Mouse (Mus musculus) central nervous system, embryonic 14 days (tissue): ENCODE measurements around the gene Usp17lc. TPM values are rescaled to one million over a fixed set of nuclear protein-coding genes. Genes with fewer than 3 reads are reported as not detected.

Source experiments
- polyA plus RNA-seq: library from polyadenylated mRNA; depleted of rRNA; stranded (reverse); fragments of >200 nt; gene quantifications from 2 replicates; pipeline ENCODE4 v1.2.3, GENCODE M21; 2012; rRNA removed

The Usp17lc gene
- polyA plus RNA-seq = not detected in 2 replicates

DNA sequence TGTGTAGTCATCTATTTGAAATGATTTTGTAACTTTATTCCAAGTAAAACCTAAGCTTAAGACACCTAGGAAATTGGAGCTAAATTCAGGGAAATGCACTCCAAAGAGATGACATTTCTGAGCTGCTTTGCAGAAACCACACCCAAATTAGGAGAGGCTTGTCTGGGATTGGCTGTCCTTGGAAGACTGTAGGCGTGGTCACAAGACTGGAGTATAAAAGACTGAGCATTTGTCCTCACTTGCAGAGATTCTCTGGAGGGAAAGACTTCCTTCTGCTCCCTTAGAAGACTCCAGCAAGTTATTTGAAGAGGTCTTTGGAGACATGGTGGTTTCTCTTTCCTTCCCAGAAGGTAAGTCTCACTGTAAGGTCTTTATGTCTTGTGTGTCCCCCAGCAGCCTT lies at the start of gene Usp17lc:
Usp17lc (plus strand) TSS at position 301 of the 400 bp plus-strand sequence.

DNA sequence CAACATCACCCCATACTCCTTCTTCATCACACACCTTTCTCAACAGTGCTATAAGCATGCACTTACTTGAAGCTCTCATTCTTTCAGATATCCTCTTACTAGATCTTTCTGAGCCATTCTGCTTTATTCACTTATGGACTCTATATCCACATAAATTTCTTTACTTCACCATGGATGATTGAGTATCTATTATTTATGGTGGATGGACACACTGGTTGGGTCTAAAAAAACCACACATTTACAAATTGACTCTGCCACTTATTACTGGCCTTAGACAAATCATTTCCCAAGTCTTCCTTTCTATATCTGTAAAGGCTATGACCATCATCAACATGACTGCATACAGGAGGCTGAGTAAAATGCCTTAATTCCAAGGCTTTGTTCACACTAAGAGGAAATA lies 28.8 kb upstream of the Usp17lc start, which contains the start of gene Olfr603:
Olfr603 (minus strand) TSS at position 101 of the 400 bp plus-strand sequence.

DNA sequence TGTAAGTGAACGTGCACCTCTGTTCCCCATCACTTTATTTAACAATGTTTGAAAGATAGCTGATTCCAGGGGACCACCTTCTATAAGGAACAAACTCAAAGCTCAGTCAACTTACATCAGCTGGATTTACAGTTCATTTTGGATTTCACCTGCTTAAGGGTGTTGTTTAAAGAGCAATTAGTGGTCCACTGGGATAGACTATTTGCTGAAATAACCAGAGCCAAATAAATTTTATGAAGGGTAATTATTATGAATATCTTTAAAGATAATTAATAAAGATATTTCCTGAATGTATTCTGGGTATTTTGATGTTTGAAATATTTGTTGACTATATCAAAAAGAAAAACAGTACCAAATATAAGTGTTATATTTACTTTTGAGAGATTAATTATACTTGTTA lies 30.5 kb downstream of the Usp17lc start, which contains the start of gene Olfr605:
Olfr605 (minus strand) TSS at position 101 of the 400 bp plus-strand sequence.

GRCm38 (mm10) chr7:103448746-103449145 lies 33.9 kb downstream of the Usp17lc start, which contains the start of gene Olfr606:
TSS of gene Olfr606 (plus strand) at chr7:103449046.

Other genes starting within 250 kb of the Usp17lc start
- not detected in 2 replicates for gene Olfr591, start 236.7 kb upstream of the Usp17lc start, polyA plus RNA-seq
- not detected in 2 replicates for gene Olfr592, start 230.3 kb upstream of the Usp17lc start, polyA plus RNA-seq
- gene Olfr593, start 203.2 kb upstream of the Usp17lc start, polyA plus RNA-seq = not detected in 2 replicates
- gene Olfr594, start 198.1 kb upstream of the Usp17lc start, polyA plus RNA-seq = not detected in 2 replicates
- gene Usp17ld, start 162.6 kb upstream of the Usp17lc start, polyA plus RNA-seq = not detected in 2 replicates
- gene Olfr596, start 109.4 kb upstream of the Usp17lc start, polyA plus RNA-seq = not detected in 2 replicates
- gene Olfr597, start 98.8 kb upstream of the Usp17lc start, polyA plus RNA-seq = not detected in 2 replicates
- gene Olfr598, start 91.5 kb upstream of the Usp17lc start, polyA plus RNA-seq = not detected in 2 replicates
- gene Olfr599, start 79.2 kb upstream of the Usp17lc start, polyA plus RNA-seq = not detected in 2 replicates
- gene Olfr600, start 65.4 kb upstream of the Usp17lc start, polyA plus RNA-seq = not detected in 2 replicates
- gene Olfr601, start 52.4 kb upstream of the Usp17lc start, polyA plus RNA-seq = not detected in 2 replicates
- not detected in 2 replicates for gene Olfr603, start 28.9 kb upstream of the Usp17lc start, polyA plus RNA-seq
- gene Olfr605, start 30.4 kb downstream of the Usp17lc start, polyA plus RNA-seq = not detected in 2 replicates
- not detected in 2 replicates for gene Olfr606, start 34.0 kb downstream of the Usp17lc start, polyA plus RNA-seq
- gene Olfr607, start 49.1 kb downstream of the Usp17lc start, polyA plus RNA-seq = not detected in 2 replicates
- not detected in 2 replicates for gene Olfr608, start 54.8 kb downstream of the Usp17lc start, polyA plus RNA-seq
- not detected in 2 replicates for gene Olfr609, start 83.0 kb downstream of the Usp17lc start, polyA plus RNA-seq
- not detected in 2 replicates for gene Olfr610, start 97.0 kb downstream of the Usp17lc start, polyA plus RNA-seq
- gene Olfr611, start 105.8 kb downstream of the Usp17lc start, polyA plus RNA-seq = not detected in 2 replicates
- gene Olfr612, start 127.6 kb downstream of the Usp17lc start, polyA plus RNA-seq = not detected in 2 replicates
- not detected in 2 replicates for gene Olfr613, start 133.0 kb downstream of the Usp17lc start, polyA plus RNA-seq
- not detected in 2 replicates for gene Olfr615, start 141.0 kb downstream of the Usp17lc start, polyA plus RNA-seq
- not detected in 2 replicates for gene Olfr616, start 154.1 kb downstream of the Usp17lc start, polyA plus RNA-seq
- gene Olfr617, start 158.0 kb downstream of the Usp17lc start, polyA plus RNA-seq = not detected in 2 replicates
- gene Olfr618, start 175.0 kb downstream of the Usp17lc start, polyA plus RNA-seq = 0.08 TPM in 1 of 2 replicates, not detected in the other
- gene Olfr619, start 185.5 kb downstream of the Usp17lc start, polyA plus RNA-seq = not detected in 2 replicates
- gene Olfr620, start 197.5 kb downstream of the Usp17lc start, polyA plus RNA-seq = not detected in 2 replicates
- 0.06 TPM in 1 of 2 replicates, not detected in the other for gene Olfr622, start 227.6 kb downstream of the Usp17lc start, polyA plus RNA-seq
- gene Olfr623, start 248.6 kb downstream of the Usp17lc start, polyA plus RNA-seq = not detected in 2 replicates